Mouse (Mus musculus) NIH3T3 (cell line): ENCODE measurements around the gene Xpa.

Experiments
- DNase-seq: peaks from one replicate; pipeline ENCODE4 v3.0.0-alpha.2; 2012; ENCODE audit warnings: low read depth

Gene Xpa

GRCm38 (mm10) chr4:46144323-46144722 lies 51.8 kb downstream of the Xpa start:
- peak; percentile 37 for DNase-seq

DNA sequence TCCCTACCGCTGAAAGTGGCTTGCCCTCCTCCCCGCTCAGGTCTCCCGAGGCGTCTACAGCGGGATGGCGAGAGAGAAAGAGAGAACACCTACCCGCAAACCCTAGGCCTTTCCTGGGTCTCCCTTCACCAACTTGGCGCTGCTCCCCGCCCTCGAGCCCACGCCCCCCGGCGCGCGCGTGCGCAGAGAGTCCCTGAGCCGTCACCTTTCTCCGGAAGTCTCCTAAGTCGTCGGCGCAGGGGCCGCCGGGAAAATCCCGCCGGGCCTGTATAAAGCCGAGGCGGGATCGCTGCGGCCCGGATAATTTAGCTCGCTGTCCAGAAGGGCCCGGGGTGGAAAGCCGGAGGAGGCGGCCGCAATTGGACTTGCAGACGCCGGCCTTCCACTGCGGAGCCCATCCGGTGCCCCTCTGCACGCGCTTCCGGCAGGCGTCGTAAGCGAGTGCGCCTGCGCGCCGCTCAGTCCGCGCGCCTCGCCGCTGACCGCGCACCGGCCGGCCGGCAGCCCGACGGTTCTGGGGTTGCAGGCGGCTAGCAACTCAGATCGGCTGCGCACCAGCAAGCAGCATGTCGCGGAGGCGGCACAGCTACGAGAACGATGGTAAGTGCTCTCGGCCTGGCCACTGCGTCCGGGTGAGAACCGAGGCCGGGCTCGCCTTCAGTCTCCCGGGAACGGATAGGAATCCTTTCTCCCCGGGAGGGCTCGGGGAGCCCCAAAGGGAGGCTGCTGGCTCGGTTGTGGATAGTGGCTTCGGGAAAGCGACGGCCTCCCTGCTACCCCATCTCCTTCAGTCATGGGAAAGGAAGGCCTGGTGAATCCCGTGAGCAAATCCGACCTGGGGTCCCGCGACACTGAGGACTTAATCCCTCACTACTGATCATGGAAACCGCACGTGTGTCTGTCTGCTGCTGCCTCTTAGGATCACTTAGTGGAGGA lies 57.6 kb downstream of the Xpa start, which contains the start of the genes Ncbp1 and Tstd2:
Gene Ncbp1 (plus strand): TSS at position 327 of the 936 bp plus-strand sequence.
Gene Tstd2 (minus strand): TSS at position 408 of the 936 bp plus-strand sequence.
- peak; percentile 93 for DNase-seq

DNA sequence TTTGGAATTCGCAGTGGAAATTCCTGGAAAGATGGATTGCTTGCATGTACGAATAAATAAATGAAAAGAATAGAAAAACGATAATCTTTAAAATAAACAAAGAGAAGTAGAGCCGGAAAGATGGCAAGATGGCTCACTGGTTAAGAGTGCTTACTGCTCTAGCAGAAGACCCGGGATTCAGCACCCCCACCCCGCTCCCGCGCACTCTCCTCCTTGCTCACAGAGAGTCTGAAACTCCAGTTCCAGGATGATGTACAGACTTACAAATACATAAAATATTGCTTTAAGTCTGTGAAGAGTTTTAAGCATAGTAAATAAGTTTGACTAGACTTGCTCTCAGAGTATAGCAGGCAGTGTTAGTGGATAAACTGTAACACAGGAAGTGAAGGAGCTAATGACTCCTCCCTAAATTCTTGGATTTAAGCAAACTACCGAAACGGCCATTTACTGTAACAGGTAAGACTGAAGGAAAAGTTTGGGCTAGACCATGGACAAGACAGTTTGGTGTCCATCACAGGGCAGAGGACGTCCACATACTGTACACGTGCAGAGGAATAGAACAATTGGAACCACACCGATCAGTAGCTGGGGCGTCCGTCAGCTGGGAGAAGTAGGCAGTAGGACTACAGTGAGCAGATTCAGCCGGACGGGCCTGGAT lies 58.4 kb downstream of the Xpa start:
- DNase-seq = peak; percentile 38

DNA sequence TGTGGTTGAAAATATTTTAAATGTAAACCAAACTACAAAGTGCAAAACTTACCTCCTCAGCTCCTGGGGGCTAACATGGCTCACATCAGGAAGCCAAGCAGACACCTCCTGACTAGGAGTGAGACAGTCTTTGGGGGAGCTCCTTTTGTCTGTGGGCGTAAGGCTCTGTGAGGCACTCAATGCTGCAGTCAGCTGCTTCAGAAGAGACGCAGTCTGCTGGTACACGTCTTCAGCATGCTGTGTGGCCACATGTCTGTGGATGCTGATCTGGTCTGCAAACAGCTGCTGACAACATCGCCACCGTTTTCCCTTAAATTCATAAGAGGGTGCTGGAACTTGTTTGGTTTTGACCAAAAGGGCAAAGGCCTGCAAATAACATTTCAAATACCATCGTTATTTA lies 64.3 kb downstream of the Xpa start:
- no peak for DNase-seq

DNA sequence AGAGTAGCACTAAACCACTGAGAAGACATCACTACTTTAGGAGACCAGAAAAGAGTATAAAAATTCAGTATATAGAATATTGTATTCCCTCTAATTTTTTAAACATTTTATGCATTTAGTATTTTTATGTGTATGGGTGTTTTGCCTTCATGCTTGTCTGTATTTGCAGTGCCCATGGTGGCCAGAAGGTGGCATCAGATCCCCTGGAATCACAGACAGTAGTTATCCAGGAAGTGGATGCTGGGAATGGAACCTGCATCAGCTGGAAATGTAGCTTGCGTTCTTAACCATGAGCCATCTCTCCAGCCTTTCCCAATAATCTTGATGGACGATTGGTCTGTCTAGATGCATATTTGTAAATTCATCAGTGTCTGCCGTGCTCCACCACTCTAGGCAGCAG lies 65.9 kb downstream of the Xpa start:
- DNase-seq = peak; percentile 78

- no peak for DNase-seq
Observed at GRCm38 (mm10) chr4:46129311-46130004, 66.7 kb downstream of the Xpa start.

- DNase-seq = peak; percentile 88
Observed at GRCm38 (mm10) chr4:46126541-46126940, 69.6 kb downstream of the Xpa start.

DNA sequence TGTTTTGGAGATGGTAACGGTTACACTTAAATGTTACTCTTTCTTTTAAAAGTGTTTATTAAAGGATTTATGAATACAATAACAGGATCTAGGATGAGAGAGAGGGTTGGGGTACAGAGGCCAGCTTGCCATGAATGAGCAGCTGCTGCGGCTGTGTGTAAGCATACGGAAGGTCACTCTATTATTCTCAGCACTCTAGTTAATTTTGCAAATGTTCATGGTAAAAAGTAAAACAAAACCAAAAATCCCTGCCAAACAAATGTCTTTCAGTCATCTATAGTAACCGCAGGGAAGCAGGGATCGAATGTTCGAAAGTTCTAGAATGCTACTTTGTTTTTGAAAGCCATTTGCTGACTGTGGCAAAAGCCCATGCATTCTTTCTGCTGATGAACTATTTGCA lies 72.8 kb downstream of the Xpa start:
- DNase-seq = no peak

DNA sequence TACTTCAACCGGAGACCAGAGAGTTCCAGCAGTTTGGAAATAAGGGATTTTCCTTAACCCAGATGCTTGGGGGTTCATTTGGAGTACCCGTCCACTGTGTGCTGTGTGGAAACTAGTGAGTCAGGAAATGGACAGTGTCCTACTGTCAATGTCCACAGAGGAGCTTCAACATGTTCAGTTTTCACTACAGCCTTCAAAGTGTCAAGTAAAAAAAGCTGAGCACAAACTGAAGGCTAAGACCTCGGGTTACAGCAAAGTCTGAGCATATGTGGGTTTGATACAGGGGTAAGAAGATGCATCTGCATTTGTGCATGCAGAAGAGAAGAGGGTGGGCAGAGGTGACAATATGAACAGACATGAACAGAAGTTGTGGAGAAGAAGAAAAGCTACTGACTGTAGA lies 75.3 kb downstream of the Xpa start:
- DNase-seq = no peak

DNA sequence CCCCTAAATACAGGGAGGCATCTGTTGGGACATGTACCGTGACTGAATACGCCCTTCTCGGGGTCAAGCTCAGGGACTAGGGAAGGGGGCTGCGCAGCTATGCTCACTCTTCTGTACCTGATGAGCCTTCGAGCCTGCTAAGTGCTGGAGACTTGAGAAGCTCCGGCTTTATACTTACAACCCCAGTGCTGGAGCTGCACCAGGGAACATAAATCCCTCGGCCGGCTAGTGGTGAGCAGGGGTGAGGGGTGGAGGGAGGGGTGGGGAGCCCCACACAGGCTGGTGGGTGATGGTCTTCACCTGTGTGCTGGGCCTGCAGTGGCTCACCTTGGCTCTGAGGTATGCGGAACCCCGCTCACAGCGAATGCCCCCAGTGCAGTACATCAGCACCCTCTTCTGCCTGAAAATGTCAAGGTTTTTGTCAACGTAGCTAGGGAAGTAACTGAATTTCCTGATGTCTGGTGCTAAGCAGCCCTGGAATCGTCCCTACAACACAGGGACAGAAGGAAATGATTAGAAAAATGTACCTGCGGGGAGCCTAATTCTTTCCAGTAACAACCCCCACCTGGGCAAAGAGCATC lies 76.5 kb downstream of the Xpa start:
- DNase-seq = no peak

DNA sequence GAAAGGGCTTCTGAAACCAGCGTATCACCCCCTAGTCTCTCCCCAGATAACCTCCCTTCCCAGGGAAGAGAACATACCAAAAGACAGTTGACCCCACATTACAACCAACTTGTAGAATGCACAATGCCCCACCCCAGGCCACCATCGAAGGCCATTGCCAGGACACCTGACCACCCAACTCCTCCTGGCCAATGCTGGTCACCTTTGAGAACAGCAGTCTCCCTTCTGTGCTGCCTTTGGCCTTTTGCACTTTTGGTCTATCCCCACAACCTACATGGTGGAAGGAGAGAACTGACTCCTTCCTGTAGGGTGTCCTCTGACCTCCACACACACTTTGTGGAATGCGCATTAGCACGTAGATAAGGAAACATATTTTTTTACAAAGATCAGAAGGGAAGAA lies 78.6 kb downstream of the Xpa start:
- no peak for DNase-seq

- no peak for DNase-seq
Observed at GRCm38 (mm10) chr4:46116544-46117175, 79.5 kb downstream of the Xpa start.

DNA sequence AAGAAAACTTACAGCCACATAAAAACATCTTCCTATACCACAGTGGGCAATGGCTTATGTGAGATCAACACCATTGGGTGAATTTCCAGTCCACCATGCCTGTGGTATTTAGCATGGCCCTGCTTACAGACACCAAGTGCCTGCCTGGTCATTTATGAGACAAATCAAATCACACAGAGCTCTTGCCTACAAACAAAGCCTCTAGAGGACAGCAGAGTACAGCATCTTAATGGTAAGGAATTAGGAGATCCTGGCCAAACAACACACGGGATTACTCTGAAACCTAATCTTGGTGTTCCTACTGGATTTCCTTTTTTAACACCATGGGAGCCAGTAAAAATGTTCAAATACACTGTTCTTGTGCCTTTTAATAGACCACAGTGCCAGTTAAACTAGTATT lies 80.8 kb downstream of the Xpa start:
- no peak for DNase-seq

GRCm38 (mm10) chr4:46111361-46111760 lies 84.8 kb downstream of the Xpa start:
- peak; percentile 36 for DNase-seq

- no peak for DNase-seq
Observed at GRCm38 (mm10) chr4:46110084-46110483, 86.0 kb downstream of the Xpa start.
